Mouse (Mus musculus) liver, postnatal 0 days (tissue): ENCODE data around the gene Elmo1.

ENCODE experiments used
- CTCF ChIP-seq: sonication (generic); IDR thresholded peaks from 2 replicates; pipeline ENCODE4 v1.5.1; 2016; ENCODE audit warnings: antibody characterized with exemption, low read depth
- EP300 ChIP-seq: IDR thresholded peaks from 2 replicates; pipeline ENCODE4 v1.6.1; 2016; ENCODE audit warnings: antibody characterized with exemption, low read depth, mild to moderate bottlenecking

DNA sequence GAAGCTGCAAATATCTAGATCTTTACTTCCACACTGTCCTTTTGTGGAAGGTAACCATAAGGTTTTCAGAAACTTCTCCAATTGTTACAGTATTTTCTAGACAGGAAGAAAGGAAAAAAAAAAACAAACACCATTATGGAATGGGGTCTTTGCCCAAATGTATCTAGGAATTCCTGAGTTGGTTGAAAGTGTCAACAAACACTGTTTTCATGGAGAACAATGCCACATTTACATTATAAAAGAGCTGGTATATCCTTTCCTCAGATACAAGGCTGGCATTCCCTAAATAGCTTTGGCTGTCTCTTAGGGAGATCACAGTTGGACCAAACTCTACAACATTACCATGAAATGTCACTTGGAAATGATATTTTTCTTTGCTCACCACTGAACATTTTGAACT lies 411.5 kb downstream of the Elmo1 start:
- no peak for TF ChIP-seq CTCF
- no peak for TF ChIP-seq EP300
